Mouse (Mus musculus): ENCODE data around the gene Lsamp.

DNA sequence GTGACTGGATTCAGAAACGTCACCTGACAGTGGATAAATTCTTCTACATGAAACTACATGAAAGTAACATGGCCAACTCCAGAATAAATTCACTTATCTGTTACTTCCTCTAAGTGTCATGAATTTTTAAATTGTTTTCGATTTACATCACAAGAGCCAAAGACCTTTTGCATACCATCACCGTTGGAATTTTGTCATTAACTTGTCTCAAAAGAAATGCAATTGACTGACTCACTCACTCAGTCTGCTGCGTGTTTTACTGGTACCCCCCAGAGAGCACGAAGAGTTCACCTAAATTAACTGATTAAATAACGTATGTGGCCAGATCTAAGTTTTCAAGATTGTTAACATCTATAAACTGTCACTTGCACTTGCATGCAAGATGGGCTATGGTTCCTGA, 672.7 kb downstream of the Lsamp start:
- TF ChIP-seq CTCF (IDR thresholded peaks at IDR 0.05) (no peak), EP300 (IDR thresholded peaks at IDR 0.05; ENCODE audit: insufficient read depth, low read depth, low read length) (no peak), POLR2A (IDR thresholded peaks at IDR 0.05; ENCODE audit: insufficient read depth, low read depth, low read length) (no peak)
